Mouse (Mus musculus): ENCODE data around the gene Dnali1.

- TF ChIP-seq CTCF (IDR thresholded peaks at IDR 0.05; ENCODE audit: extremely low read depth, insufficient read depth, low read length) (no peak), POLR2A (IDR thresholded peaks at IDR 0.05; ENCODE audit: extremely low read depth, insufficient read depth, low read length) (no peak)
Observed at GRCm38 (mm10) chr4:125063829-125064228, 1.7 kb downstream of the Dnali1 start.

Measured in cortical plate, adult 2 months (tissue).